In the genomic region with DNA sequence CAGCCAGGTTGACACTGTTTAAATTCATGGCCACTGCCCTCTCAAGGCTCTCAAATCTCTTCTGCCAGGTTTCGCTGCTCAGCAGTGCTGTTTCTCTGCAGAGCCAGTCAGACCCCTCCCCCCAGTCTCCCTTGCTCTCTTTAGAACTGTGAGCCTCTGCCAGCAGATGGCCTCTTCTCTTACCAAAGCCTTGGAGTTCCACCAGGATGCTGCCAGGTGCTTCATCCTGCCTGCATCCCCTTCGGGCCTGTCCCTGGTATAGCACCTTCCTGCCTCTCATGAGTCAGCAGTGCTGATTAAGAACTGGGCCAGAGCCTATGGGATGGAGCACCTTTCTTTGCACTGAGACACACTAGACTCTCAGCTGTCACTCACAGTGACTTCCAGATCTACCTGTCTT, we compare ENCODE assay signal across 14 mouse cellular contexts.
DNase-seq lines count a peak whose midpoint lies in the region; ATAC-seq and TF ChIP-seq lines count a peak whose summit lies in the region.
"Had no signal": no experiment of that assay in that cellular context is flagged by ENCODE, and none has a peak within 500 bp of the region (broad histone marks: within the 10 kb centered on the region; RNA-seq: fewer than 3 reads in every experiment).

No protein-coding gene starts in this region.

- H3K4me3 ChIP-seq in heart, embryonic 12.5 days: no peak overlapping the region
- H3K4me3 ChIP-seq in neural tube, embryonic 12.5 days: no peak overlapping the region
- H3K4me3 ChIP-seq in neural tube, embryonic 15.5 days (replicated peaks): no peak overlapping the region
- H3K4me3 ChIP-seq in stomach, postnatal 0 days (ENCODE audit: low read depth, low read length): no peak overlapping the region
- H3K4me3 ChIP-seq: embryonic facial prominence, embryonic 15.5 days; limb, embryonic 15.5 days had no signal

- 35% methylated on average over 2 of the region's 2 CpGs for WGBS in heart, embryonic 12.5 days
- 48% methylated on average over 2 of the region's 2 CpGs for WGBS in neural tube, embryonic 12.5 days
- 58% methylated on average over 2 of the region's 2 CpGs for WGBS in neural tube, embryonic 15.5 days
- WGBS in stomach, postnatal 0 days: 52% methylated on average over 2 of the region's 2 CpGs

- H3K9ac ChIP-seq in heart, embryonic 12.5 days: no peak overlapping the region
- H3K9ac ChIP-seq in neural tube, embryonic 12.5 days: no peak overlapping the region
- H3K9ac ChIP-seq in neural tube, embryonic 15.5 days (replicated peaks): no peak overlapping the region
- H3K9ac ChIP-seq in stomach, postnatal 0 days (ENCODE audit: low read length): no peak overlapping the region
- H3K9ac ChIP-seq: embryonic facial prominence, embryonic 15.5 days; limb, embryonic 15.5 days had no signal

- 0 out of 2 replicates have a peak, but pooled peaks have one; percentile 6 for TF ChIP-seq CTCF in stomach, postnatal 0 days (IDR thresholded peaks at IDR 0.05; ENCODE audit: low read depth)

- peaks cover 23% of the 10 kb centered on the region for H3K36me3 ChIP-seq in heart, embryonic 12.5 days
- H3K36me3 ChIP-seq in neural tube, embryonic 12.5 days: no peaks in the 10 kb centered on the region
- peaks cover 6% of the 10 kb centered on the region; the same call in 1 of the 2 replicates for H3K36me3 ChIP-seq in neural tube, embryonic 15.5 days
- peaks cover 14% of the 10 kb centered on the region for H3K36me3 ChIP-seq in stomach, postnatal 0 days (ENCODE audit: control insufficient read depth, insufficient read depth, low read length)
- H3K36me3 ChIP-seq: embryonic facial prominence, embryonic 15.5 days had no signal

- DNase-seq in heart, adult 11 months: no peak
- DNase-seq in cerebellum, adult 9-11 months: peak; percentile 33
- DNase-seq in stomach, postnatal 0 days (ENCODE audit: low spot score): no peak
- DNase-seq in adrenal gland, postnatal 14 days: no peak
- DNase-seq: gastrocnemius, postnatal 36 days; lung, adult 2 months; spleen, adult 18-20 months had no signal

- no peak overlapping the region for H3K27ac ChIP-seq in heart, embryonic 12.5 days (ENCODE audit: poor library complexity, severe bottlenecking)
- no peak overlapping the region for H3K27ac ChIP-seq in neural tube, embryonic 12.5 days
- no peak overlapping the region for H3K27ac ChIP-seq in neural tube, embryonic 15.5 days (replicated peaks)
- H3K27ac ChIP-seq in stomach, postnatal 0 days (replicated peaks): no peak overlapping the region
- H3K27ac ChIP-seq: embryonic facial prominence, embryonic 15.5 days; kidney, postnatal 0 days; limb, embryonic 15.5 days had no signal

- H3K9me3 ChIP-seq in heart, embryonic 12.5 days (replicated peaks): no peaks in the 10 kb centered on the region
- no peaks in the 10 kb centered on the region for H3K9me3 ChIP-seq in neural tube, embryonic 12.5 days
- no peaks in the 10 kb centered on the region for H3K9me3 ChIP-seq in neural tube, embryonic 15.5 days (replicated peaks)
- H3K9me3 ChIP-seq in stomach, postnatal 0 days (ENCODE audit: control insufficient read depth, low read length): no peaks in the 10 kb centered on the region
- H3K9me3 ChIP-seq: embryonic facial prominence, embryonic 15.5 days; limb, embryonic 15.5 days had no signal

- no peaks in the 10 kb centered on the region for H3K27me3 ChIP-seq in heart, embryonic 12.5 days (replicated peaks)
- H3K27me3 ChIP-seq in neural tube, embryonic 12.5 days (replicated peaks): no peaks in the 10 kb centered on the region
- H3K27me3 ChIP-seq in neural tube, embryonic 15.5 days (replicated peaks): no peaks in the 10 kb centered on the region
- H3K27me3 ChIP-seq in stomach, postnatal 0 days (ENCODE audit: control insufficient read depth, insufficient read depth, low read length): no peaks in the 10 kb centered on the region
- H3K27me3 ChIP-seq: embryonic facial prominence, embryonic 15.5 days; limb, embryonic 15.5 days had no signal

- no peak for TF ChIP-seq EP300 in stomach, postnatal 0 days (optimal IDR thresholded peaks at IDR 0.05)

- H3K4me2 ChIP-seq in heart, embryonic 12.5 days: no peak overlapping the region
- no peak overlapping the region for H3K4me2 ChIP-seq in neural tube, embryonic 12.5 days (replicated peaks)
- no peak overlapping the region for H3K4me2 ChIP-seq in neural tube, embryonic 15.5 days
- H3K4me2 ChIP-seq in stomach, postnatal 0 days (replicated peaks; ENCODE audit: low read depth): no peak overlapping the region
- H3K4me2 ChIP-seq: embryonic facial prominence, embryonic 15.5 days; limb, embryonic 15.5 days had no signal

- peak; percentile 33; the same call in 1 of the 2 replicates for ATAC-seq in heart, embryonic 12.5 days (ENCODE audit: insufficient number of reproducible peaks, low FRiP score)
- ATAC-seq in neural tube, embryonic 12.5 days (ENCODE audit: low FRiP score, low read depth): 0 out of 2 replicates have a peak, but pooled peaks have one; percentile 37
- no peak for ATAC-seq in neural tube, embryonic 15.5 days (ENCODE audit: low FRiP score)
- ATAC-seq in stomach, postnatal 0 days (ENCODE audit: low FRiP score, low TSS enrichment): no peak
- ATAC-seq: forebrain, embryonic 16.5 days had no signal

- peaks cover 10% of the 10 kb centered on the region for H3K4me1 ChIP-seq in heart, embryonic 12.5 days (replicated peaks)
- H3K4me1 ChIP-seq in neural tube, embryonic 12.5 days: no peaks in the 10 kb centered on the region
- H3K4me1 ChIP-seq in neural tube, embryonic 15.5 days: no peaks in the 10 kb centered on the region
- H3K4me1 ChIP-seq in stomach, postnatal 0 days (replicated peaks; ENCODE audit: control insufficient read depth, insufficient read depth): no peaks in the 10 kb centered on the region
- H3K4me1 ChIP-seq: embryonic facial prominence, embryonic 15.5 days; limb, embryonic 15.5 days had no signal

Comparison
In these comparisons a context has a peak if more than half of its experiments do, and no peak if none do; other contexts are left out.
1. ATAC-seq: peak in heart, embryonic 12.5 days (single experiment) and neural tube, embryonic 12.5 days (single experiment); none in neural tube, embryonic 15.5 days (single experiment) and stomach, postnatal 0 days (single experiment).